Mouse (Mus musculus) neural tube, embryonic 15.5 days (tissue): ENCODE results near the gene Tmem52. TPM values are rescaled to one million over a fixed set of nuclear protein-coding genes. Genes with fewer than 3 reads are reported as not detected.

Experiments
- ATAC-seq: fragments of 200-750 bp; cut with Nextera tagmentation; 2 replicates; pipeline ENCODE4 v1.8.0; 2017; ENCODE audit warnings: mild to moderate bottlenecking, moderate TSS enrichment, moderate library complexity; ENCODE audit not compliant: low FRiP score
- H3K27ac ChIP-seq: fragments of 300-500 bp; sonication (generic); replicated peaks from 2 replicates; pipeline ENCODE4 v1.5.1; 2015; ENCODE audit warnings: mild to moderate bottlenecking, inconsistent platforms
- H3K27me3 ChIP-seq: fragments of 300-500 bp; sonication (generic); replicated peaks from 2 replicates; pipeline ENCODE4 v1.6.1; 2015; ENCODE audit warnings: inconsistent platforms
- H3K36me3 ChIP-seq: fragments of 300-500 bp; sonication (generic); 2 replicates; pipeline ENCODE4 v1.6.1; 2015; ENCODE audit warnings: inconsistent platforms
- H3K4me1 ChIP-seq: fragments of 300-500 bp; sonication (generic); 2 replicates; pipeline ENCODE4 v1.6.1; 2015; ENCODE audit warnings: inconsistent platforms
- H3K4me2 ChIP-seq: fragments of 300-500 bp; sonication (generic); 2 replicates; pipeline ENCODE4 v1.6.1; 2015; ENCODE audit warnings: inconsistent platforms, mild to moderate bottlenecking, moderate library complexity
- H3K4me3 ChIP-seq: fragments of 300-500 bp; sonication (generic); replicated peaks from 2 replicates; pipeline ENCODE4 v1.5.1; 2015; ENCODE audit warnings: mild to moderate bottlenecking, inconsistent platforms
- H3K9ac ChIP-seq: fragments of 300-500 bp; sonication (generic); replicated peaks from 2 replicates; pipeline ENCODE4 v1.6.1; 2015; ENCODE audit warnings: mild to moderate bottlenecking, inconsistent platforms
- H3K9me3 ChIP-seq: fragments of 300-500 bp; sonication (generic); replicated peaks from 2 replicates; pipeline ENCODE4 v1.6.1; 2016; ENCODE audit warnings: inconsistent platforms
- WGBS: fragments of 180-500 bp; shearing (Covaris S2); methylation state at CpG from one replicate; pipeline ENCODE4 v1.1.7; 2015; ENCODE audit warnings: mixed read lengths; 5-methylcytosine and 5-hydroxymethylcytosine counted together
- polyA plus RNA-seq: library from polyadenylated mRNA; unstranded; fragments of >200 nt; fragmentation: Nextera tagmentation; extraction: Ambion mirVana; gene quantifications from 2 replicates; pipeline ENCODE4 v1.2.1, GENCODE M21; 2015

The Tmem52 gene
- polyA plus RNA-seq, 1 experiment from 2014 or later: 0.28 TPM

DNA sequence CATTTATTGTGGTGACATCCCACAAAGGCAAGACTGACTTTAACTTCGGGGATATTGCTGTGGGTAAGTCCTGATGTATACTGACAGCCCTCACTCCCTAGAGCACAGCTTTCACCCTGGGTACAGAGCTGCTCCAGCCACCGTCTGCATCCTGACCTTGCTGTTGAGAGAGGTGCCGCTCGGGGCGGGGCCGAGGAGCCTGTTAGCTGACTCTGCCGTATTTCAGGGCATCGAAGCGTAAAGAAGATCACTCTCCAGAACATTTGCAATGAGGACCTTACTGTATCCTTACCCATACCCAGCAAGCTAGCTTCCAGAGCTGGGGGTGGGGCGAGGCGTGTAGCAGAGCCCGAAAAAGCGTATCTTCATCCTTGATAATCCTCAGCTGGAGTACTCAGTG is 5.9 kb upstream of the Tmem52 start:
- Histone ChIP-seq H3K27ac (no peak overlapping the region), H3K9ac (no peak overlapping the region), H3K27me3 (no peaks in the 10 kb centered on the region), H3K36me3 (no peaks in the 10 kb centered on the region), H3K4me3 (no peak overlapping the region), H3K4me1 (no peaks in the 10 kb centered on the region), H3K9me3 (no peaks in the 10 kb centered on the region), H3K4me2 (no peak overlapping the region)
- 82% methylated on average over 13 of the region's 13 CpGs for WGBS
- no peak for ATAC-seq

GRCm38 (mm10) chr4:155463611-155464010 is 5.3 kb upstream of the Tmem52 start:
- Histone ChIP-seq H3K4me3 (no peak overlapping the region), H3K27me3 (no peaks in the 10 kb centered on the region), H3K4me1 (no peaks in the 10 kb centered on the region), H3K27ac (no peak overlapping the region), H3K9ac (no peak overlapping the region), H3K4me2 (no peak overlapping the region), H3K9me3 (no peaks in the 10 kb centered on the region), H3K36me3 (no peaks in the 10 kb centered on the region)
- ATAC-seq: no peak
- WGBS: 89% methylated on average over 6 of the region's 6 CpGs

DNA sequence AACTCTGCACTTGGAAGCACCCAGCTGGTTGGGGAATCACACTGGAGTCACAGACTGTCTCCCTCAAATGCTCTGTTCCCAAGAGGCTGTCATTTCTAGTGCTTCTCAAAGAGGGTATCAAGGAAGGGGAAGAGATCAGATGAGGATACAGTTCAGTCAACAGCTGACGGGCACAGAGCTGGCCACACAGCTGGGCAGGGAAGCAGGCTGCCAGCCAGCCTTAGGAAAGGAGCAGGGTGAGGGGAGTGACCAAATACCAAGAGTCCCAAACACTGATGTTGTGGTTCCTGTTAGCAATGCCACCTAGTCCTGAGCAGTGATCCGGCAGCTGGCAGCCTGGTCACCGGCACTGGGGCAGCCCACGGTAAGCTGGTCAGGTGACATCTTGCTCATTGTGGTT is 4.9 kb upstream of the Tmem52 start:
- no peak overlapping the region for H3K4me3 ChIP-seq
- H3K36me3 ChIP-seq: no peaks in the 10 kb centered on the region
- H3K27ac ChIP-seq: no peak overlapping the region
- no peak for ATAC-seq
- H3K4me2 ChIP-seq: no peak overlapping the region
- no peaks in the 10 kb centered on the region; the same call in 1 of the 2 replicates for H3K27me3 ChIP-seq
- no peaks in the 10 kb centered on the region for H3K9me3 ChIP-seq
- H3K4me1 ChIP-seq: no peaks in the 10 kb centered on the region
- WGBS: 89% methylated on average over 4 of the region's 4 CpGs
- no peak overlapping the region for H3K9ac ChIP-seq

DNA sequence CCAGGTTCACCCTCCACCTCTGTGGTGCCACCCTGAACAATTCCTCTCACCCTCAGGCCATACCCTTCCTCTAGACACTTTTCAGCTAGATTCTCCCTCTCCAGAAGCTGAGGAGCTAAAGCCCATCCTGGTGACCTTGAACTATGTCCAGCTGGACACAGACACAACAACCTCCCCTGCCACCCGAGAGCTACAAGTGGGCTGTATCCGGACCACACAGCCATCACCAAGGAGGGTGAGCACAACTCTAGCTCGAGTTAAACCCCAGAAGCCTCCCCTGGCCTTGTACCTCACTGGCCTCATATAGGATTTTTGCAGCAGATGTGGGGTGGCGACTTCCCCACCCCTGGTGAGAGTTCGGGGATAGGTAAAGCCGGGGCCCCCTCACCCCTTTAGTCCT is 3.3 kb upstream of the Tmem52 start:
- Histone ChIP-seq H3K9ac (no peak overlapping the region), H3K36me3 (no peaks in the 10 kb centered on the region), H3K4me2 (no peak overlapping the region), H3K27me3 (peaks cover 6% of the 10 kb centered on the region), H3K9me3 (no peaks in the 10 kb centered on the region), H3K4me3 (no peak overlapping the region), H3K4me1 (no peaks in the 10 kb centered on the region), H3K27ac (no peak overlapping the region)
- ATAC-seq: no peak
- 84% methylated on average over 6 of the region's 6 CpGs for WGBS

GRCm38 (mm10) chr4:155466080-155466479 is 2.8 kb upstream of the Tmem52 start:
- H3K9ac ChIP-seq: no peak overlapping the region
- H3K9me3 ChIP-seq: no peaks in the 10 kb centered on the region
- no peak overlapping the region for H3K4me3 ChIP-seq
- no peak for ATAC-seq
- no peaks in the 10 kb centered on the region for H3K4me1 ChIP-seq
- H3K36me3 ChIP-seq: no peaks in the 10 kb centered on the region
- H3K27me3 ChIP-seq: peaks cover 6% of the 10 kb centered on the region
- H3K27ac ChIP-seq: no peak overlapping the region
- 89% methylated on average over 5 of the region's 5 CpGs for WGBS
- H3K4me2 ChIP-seq: no peak overlapping the region

DNA sequence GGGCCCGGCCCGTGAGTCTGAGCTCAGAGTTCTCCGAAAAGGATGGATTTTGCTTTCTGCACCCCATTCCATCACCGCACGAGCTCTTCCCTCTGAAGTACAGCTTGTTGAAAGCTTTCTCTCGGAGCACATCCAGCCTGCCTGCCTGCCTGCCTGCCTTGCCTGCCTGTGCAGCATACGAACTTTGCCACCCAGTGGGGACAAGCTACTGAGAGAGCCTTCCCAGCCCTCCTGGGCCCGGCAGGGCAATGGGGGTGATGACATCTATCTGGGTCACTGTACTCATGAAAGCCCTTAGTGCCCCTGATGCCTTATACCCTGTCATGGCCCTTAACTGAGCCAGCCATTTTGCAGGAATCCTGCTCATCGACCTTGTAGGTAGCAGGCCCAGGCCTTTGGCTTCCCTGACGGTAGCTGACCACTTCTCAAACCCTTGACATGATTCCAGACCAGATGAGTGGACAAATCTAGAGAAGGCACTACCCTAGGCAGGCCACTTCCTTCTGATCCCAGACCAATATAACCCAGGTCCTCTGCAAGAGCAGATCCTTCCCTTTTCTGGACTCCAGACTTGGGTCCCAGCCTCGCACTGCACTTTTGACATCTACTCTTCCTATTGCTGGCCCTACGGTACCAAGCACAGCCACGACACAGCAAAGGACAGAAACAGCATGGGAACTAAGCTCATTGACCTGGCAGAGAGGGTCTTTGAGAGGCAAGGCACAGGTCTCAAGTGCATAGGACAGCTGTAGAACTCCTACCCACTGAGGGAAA is 1.5 kb upstream of the Tmem52 start:
- H3K4me1 ChIP-seq: no peaks in the 10 kb centered on the region

GRCm38 (mm10) chr4:155469590-155470262 is 812 bp downstream of the Tmem52 start:
- Histone ChIP-seq H3K4me3 (no peak overlapping the region), H3K4me1 (peaks cover 4% of the 10 kb centered on the region), H3K27ac (no peak overlapping the region), H3K27me3 (peaks cover 6% of the 10 kb centered on the region), H3K36me3 (no peaks in the 10 kb centered on the region), H3K9me3 (no peaks in the 10 kb centered on the region), H3K4me2 (no peak overlapping the region), H3K9ac (no peak overlapping the region)
- WGBS: 82% methylated on average over 18 of the region's 18 CpGs
- no peak for ATAC-seq

More for the DNA sequence above, 1.5 kb upstream of the Tmem52 start:
- no peak overlapping the region for H3K9ac ChIP-seq
- H3K27ac ChIP-seq: no peak overlapping the region
- peaks cover 6% of the 10 kb centered on the region for H3K27me3 ChIP-seq
- 81% methylated on average over 13 of the region's 13 CpGs for WGBS
- no peaks in the 10 kb centered on the region for H3K9me3 ChIP-seq
- no peaks in the 10 kb centered on the region for H3K36me3 ChIP-seq
- no peak overlapping the region for H3K4me3 ChIP-seq
- no peak overlapping the region for H3K4me2 ChIP-seq
- no peak for ATAC-seq

DNA sequence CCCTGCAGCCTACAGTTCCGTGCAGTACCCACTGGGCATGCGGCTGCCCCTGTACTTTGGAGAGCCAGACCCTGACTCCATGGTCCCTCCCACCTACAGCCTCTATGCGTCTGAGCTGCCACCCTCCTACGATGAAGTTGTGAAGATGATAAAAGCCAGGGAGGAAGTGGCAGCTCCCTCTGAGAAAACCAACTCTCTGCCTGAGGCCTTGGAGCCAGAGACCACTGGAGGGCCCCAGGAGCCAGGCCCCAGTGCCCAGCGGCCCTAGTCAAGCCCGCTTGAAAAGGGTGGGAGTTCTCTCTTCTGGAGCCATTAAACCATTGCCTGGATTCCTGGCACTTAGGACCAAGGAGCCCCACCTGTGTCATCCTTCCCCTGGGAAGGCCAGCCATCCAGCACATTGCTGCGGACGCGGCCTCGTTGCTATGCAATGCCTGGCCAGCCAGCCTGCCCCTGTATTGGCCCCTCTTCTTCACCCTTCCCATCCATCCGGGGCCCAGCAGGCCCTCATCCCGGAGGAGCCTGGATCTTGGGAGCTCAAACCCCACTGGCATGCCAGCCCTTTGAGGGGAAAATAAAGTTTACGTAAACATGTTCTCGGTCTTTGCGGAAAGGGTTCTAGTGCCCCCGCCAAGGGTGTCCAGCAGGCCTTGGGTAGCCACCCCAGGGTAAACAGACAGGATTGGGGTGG is 1.5 kb downstream of the Tmem52 start:
- Histone ChIP-seq H3K9me3 (no peaks in the 10 kb centered on the region), H3K4me2 (no peak overlapping the region), H3K9ac (no peak overlapping the region), H3K4me1 (peaks cover 4% of the 10 kb centered on the region), H3K27ac (no peak overlapping the region), H3K36me3 (no peaks in the 10 kb centered on the region), H3K27me3 (peaks cover 6% of the 10 kb centered on the region), H3K4me3 (no peak overlapping the region)
- no peak for ATAC-seq
- WGBS: 83% methylated on average over 16 of the region's 16 CpGs

- no peak overlapping the region for H3K27ac ChIP-seq
- H3K9ac ChIP-seq: no peak overlapping the region
- H3K9me3 ChIP-seq: no peaks in the 10 kb centered on the region
- 85% methylated on average over 7 of the region's 7 CpGs for WGBS
- no peak overlapping the region for H3K4me2 ChIP-seq
- peaks cover 4% of the 10 kb centered on the region for H3K4me1 ChIP-seq
- ATAC-seq: no peak
- H3K27me3 ChIP-seq: peaks cover 6% of the 10 kb centered on the region
- H3K4me3 ChIP-seq: no peak overlapping the region
- H3K36me3 ChIP-seq: no peaks in the 10 kb centered on the region
These were observed 2.1 kb downstream of the Tmem52 start for GRCm38 (mm10) chr4:155470997-155471396.

- Histone ChIP-seq H3K9ac (no peak overlapping the region), H3K27ac (no peak overlapping the region), H3K4me1 (peaks cover 4% of the 10 kb centered on the region), H3K9me3 (no peaks in the 10 kb centered on the region), H3K27me3 (peaks cover 6% of the 10 kb centered on the region), H3K4me2 (no peak overlapping the region), H3K36me3 (no peaks in the 10 kb centered on the region), H3K4me3 (no peak overlapping the region)
- ATAC-seq: no peak
- 93% methylated on average over 7 of the region's 7 CpGs for WGBS
These were observed 2.5 kb downstream of the Tmem52 start for GRCm38 (mm10) chr4:155471406-155471805.

GRCm38 (mm10) chr4:155472716-155473290 is 3.9 kb downstream of the Tmem52 start:
- no peak overlapping the region for H3K4me3 ChIP-seq
- no peak for ATAC-seq
- H3K9me3 ChIP-seq: no peaks in the 10 kb centered on the region
- WGBS: 81% methylated on average over 3 of the region's 3 CpGs
- H3K27me3 ChIP-seq: peaks cover 6% of the 10 kb centered on the region
- peaks cover 4% of the 10 kb centered on the region for H3K4me1 ChIP-seq
- no peak overlapping the region for H3K9ac ChIP-seq
- no peak overlapping the region for H3K4me2 ChIP-seq
- H3K27ac ChIP-seq: no peak overlapping the region; the same call in 1 of the 2 replicates
- H3K36me3 ChIP-seq: no peaks in the 10 kb centered on the region
